Mouse (Mus musculus): ENCODE measurements around the gene Ank. TPM values are rescaled to one million over a fixed set of nuclear protein-coding genes. Genes with fewer than 3 reads are reported as not detected.

Gene Ank
- polyA plus RNA-seq, 1 experiment from 2014 or later = 13.2 TPM

GRCm38 (mm10) chr15:27585466-27586092 is 119.1 kb downstream of the Ank start:
- H3K36me3 ChIP-seq (replicated peaks) = no peaks in the 10 kb centered on the region
- 79% methylated on average over 4 of the region's 4 CpGs for WGBS
- H3K4me3 ChIP-seq = no peak overlapping the region
- H3K27me3 ChIP-seq (replicated peaks) = no peaks in the 10 kb centered on the region
- H3K4me2 ChIP-seq = no peak overlapping the region
- H3K4me1 ChIP-seq = 0 out of 2 replicates have a peak, but pooled peaks cover 4% of the 10 kb centered on the region
- no peaks in the 10 kb centered on the region for H3K9me3 ChIP-seq
- no peak overlapping the region for H3K27ac ChIP-seq
- H3K9ac ChIP-seq = no peak overlapping the region
- ATAC-seq (replicated peaks) = no peak

GRCm38 (mm10) chr15:27586093-27586480 is 119.6 kb downstream of the Ank start:
- WGBS = 91% methylated on average over 5 of the region's 5 CpGs
- no peak for ATAC-seq (replicated peaks)
- Histone ChIP-seq H3K27me3 (replicated peaks) (no peaks in the 10 kb centered on the region), H3K4me1 (0 out of 2 replicates have a peak, but pooled peaks cover 4% of the 10 kb centered on the region), H3K9me3 (no peaks in the 10 kb centered on the region), H3K27ac (no peak overlapping the region), H3K9ac (no peak overlapping the region), H3K4me2 (no peak overlapping the region), H3K4me3 (no peak overlapping the region), H3K36me3 (replicated peaks) (no peaks in the 10 kb centered on the region)

- Histone ChIP-seq H3K4me3 (no peak overlapping the region), H3K9me3 (no peaks in the 10 kb centered on the region), H3K36me3 (replicated peaks) (peaks cover 2% of the 10 kb centered on the region; the same call in 1 of the 2 replicates), H3K9ac (no peak overlapping the region), H3K27me3 (replicated peaks) (no peaks in the 10 kb centered on the region), H3K4me2 (no peak overlapping the region), H3K27ac (no peak overlapping the region), H3K4me1 (no peaks in the 10 kb centered on the region)
- ATAC-seq (replicated peaks) = no peak
- 69% methylated on average over 14 of the region's 14 CpGs for WGBS
These were observed 121.8 kb downstream of the Ank start for GRCm38 (mm10) chr15:27588087-27588826.

- WGBS = 90% methylated on average over 9 of the region's 9 CpGs
- no peaks in the 10 kb centered on the region for H3K9me3 ChIP-seq
- H3K9ac ChIP-seq = no peak overlapping the region
These were observed 124.3 kb downstream of the Ank start for GRCm38 (mm10) chr15:27590812-27591211.

GRCm38 (mm10) chr15:27592620-27593320 is 126.3 kb downstream of the Ank start:
- H3K9me3 ChIP-seq = no peaks in the 10 kb centered on the region
- H3K4me3 ChIP-seq = no peak overlapping the region
- H3K4me1 ChIP-seq = no peaks in the 10 kb centered on the region
- ATAC-seq (replicated peaks) = no peak
- WGBS = 89% methylated on average over 19 of the region's 19 CpGs
- peaks cover 5% of the 10 kb centered on the region; the same call in 1 of the 2 replicates for H3K36me3 ChIP-seq (replicated peaks)
- no peak overlapping the region for H3K27ac ChIP-seq
- H3K9ac ChIP-seq = no peak overlapping the region
- no peaks in the 10 kb centered on the region for H3K27me3 ChIP-seq (replicated peaks)
- H3K4me2 ChIP-seq = no peak overlapping the region

More at GRCm38 (mm10) chr15:27590812-27591211, 124.3 kb downstream of the Ank start:
- Histone ChIP-seq H3K27me3 (replicated peaks) (no peaks in the 10 kb centered on the region), H3K4me2 (no peak overlapping the region), H3K27ac (no peak overlapping the region), H3K4me1 (no peaks in the 10 kb centered on the region), H3K36me3 (replicated peaks) (peaks cover 5% of the 10 kb centered on the region; the same call in 1 of the 2 replicates), H3K4me3 (no peak overlapping the region)
- no peak for ATAC-seq (replicated peaks)

- Histone ChIP-seq H3K36me3 (replicated peaks) (peaks cover 6% of the 10 kb centered on the region), H3K4me3 (no peak overlapping the region), H3K27ac (no peak overlapping the region), H3K9me3 (no peaks in the 10 kb centered on the region), H3K27me3 (replicated peaks) (no peaks in the 10 kb centered on the region), H3K9ac (no peak overlapping the region), H3K4me2 (no peak overlapping the region), H3K4me1 (no peaks in the 10 kb centered on the region)
- WGBS = 71% methylated on average over 13 of the region's 13 CpGs
- ATAC-seq (replicated peaks) = no peak
These were observed 127.2 kb downstream of the Ank start for GRCm38 (mm10) chr15:27593717-27594116.

- Histone ChIP-seq H3K36me3 (replicated peaks) (peaks cover 8% of the 10 kb centered on the region), H3K9me3 (no peaks in the 10 kb centered on the region), H3K27ac (0 out of 2 replicates have a peak overlapping the region, but pooled peaks have one; percentile 17), H3K4me1 (no peaks in the 10 kb centered on the region), H3K4me2 (no peak overlapping the region), H3K27me3 (replicated peaks) (no peaks in the 10 kb centered on the region), H3K9ac (no peak overlapping the region), H3K4me3 (no peak overlapping the region)
- no peak for ATAC-seq (replicated peaks)
- 32% methylated on average over 4 of the region's 4 CpGs for WGBS
These were observed 128.5 kb downstream of the Ank start for GRCm38 (mm10) chr15:27594973-27595372.

- Histone ChIP-seq H3K27ac (peak overlapping the region; percentile 17; the same call in 1 of the 2 replicates), H3K36me3 (replicated peaks) (peaks cover 8% of the 10 kb centered on the region)
- 0 out of 2 replicates have a peak, but pooled peaks have one; percentile 19 for ATAC-seq (replicated peaks)
These were observed 129.1 kb downstream of the Ank start for GRCm38 (mm10) chr15:27595560-27595959.

GRCm38 (mm10) chr15:27596463-27597140 is 130.1 kb downstream of the Ank start:
- WGBS = 75% methylated on average over 3 of the region's 3 CpGs
- ATAC-seq (replicated peaks) = no peak
- Histone ChIP-seq H3K4me1 (no peaks in the 10 kb centered on the region), H3K27me3 (replicated peaks) (no peaks in the 10 kb centered on the region), H3K27ac (no peak overlapping the region), H3K36me3 (replicated peaks) (peaks cover 8% of the 10 kb centered on the region), H3K9ac (no peak overlapping the region), H3K4me3 (no peak overlapping the region), H3K4me2 (no peak overlapping the region), H3K9me3 (no peaks in the 10 kb centered on the region)

More at GRCm38 (mm10) chr15:27595560-27595959, 129.1 kb downstream of the Ank start:
- Histone ChIP-seq H3K9ac (no peak overlapping the region), H3K9me3 (no peaks in the 10 kb centered on the region), H3K4me1 (no peaks in the 10 kb centered on the region), H3K27me3 (replicated peaks) (no peaks in the 10 kb centered on the region), H3K4me3 (no peak overlapping the region), H3K4me2 (no peak overlapping the region)
- 52% methylated on average over 8 of the region's 8 CpGs for WGBS

GRCm38 (mm10) chr15:27597516-27597915 is 131.0 kb downstream of the Ank start:
- Histone ChIP-seq H3K27me3 (replicated peaks) (no peaks in the 10 kb centered on the region), H3K9ac (no peak overlapping the region), H3K9me3 (no peaks in the 10 kb centered on the region), H3K4me3 (no peak overlapping the region), H3K36me3 (replicated peaks) (peaks cover 8% of the 10 kb centered on the region), H3K27ac (no peak overlapping the region), H3K4me1 (no peaks in the 10 kb centered on the region), H3K4me2 (no peak overlapping the region)
- ATAC-seq (replicated peaks) = no peak
- WGBS = 83% methylated on average over 4 of the region's 4 CpGs

- H3K27me3 ChIP-seq (replicated peaks) = no peaks in the 10 kb centered on the region
- H3K9ac ChIP-seq = no peak overlapping the region
- WGBS = 93% methylated on average over 13 of the region's 13 CpGs
- H3K9me3 ChIP-seq = no peaks in the 10 kb centered on the region
- no peak overlapping the region for H3K4me2 ChIP-seq
- H3K36me3 ChIP-seq (replicated peaks) = peaks cover 3% of the 10 kb centered on the region; the same call in 1 of the 2 replicates
- no peak overlapping the region for H3K4me3 ChIP-seq
- H3K27ac ChIP-seq = no peak overlapping the region
- H3K4me1 ChIP-seq = no peaks in the 10 kb centered on the region
- no peak for ATAC-seq (replicated peaks)
These were observed 132.4 kb downstream of the Ank start for GRCm38 (mm10) chr15:27598786-27599385.
